Mouse (Mus musculus) heart, embryonic 16.5 days (tissue): ENCODE results near the gene Srsf2. TPM values are rescaled to one million over a fixed set of nuclear protein-coding genes. Genes with fewer than 3 reads are reported as not detected.
A peak's percentile ranks its signal among the peaks of the same experiment; 100 is the strongest.

Source experiments
- ATAC-seq: fragments of 200-750 bp; cut with Nextera tagmentation; replicated peaks from 2 replicates; pipeline ENCODE4 v1.8.0; 2017; ENCODE audit warnings: moderate number of reproducible peaks; ENCODE audit not compliant: insufficient read depth, low FRiP score; ENCODE audit errors: extremely low read depth
- H3K27ac ChIP-seq: fragments of 300-500 bp; sonication (generic); 2 replicates; pipeline ENCODE4 v1.5.1; 2014; ENCODE audit warnings: mild to moderate bottlenecking, low read length, control low read depth, moderate library complexity
- H3K27me3 ChIP-seq: fragments of 300-500 bp; sonication (generic); 2 replicates; pipeline ENCODE4 v1.6.1; 2014; ENCODE audit warnings: low read length, mixed read lengths; ENCODE audit not compliant: control insufficient read depth, insufficient read depth
- H3K36me3 ChIP-seq: fragments of 300-500 bp; sonication (generic); 2 replicates; pipeline ENCODE4 v1.6.1; 2014; ENCODE audit not compliant: control insufficient read depth, insufficient read depth
- H3K4me1 ChIP-seq: fragments of 300-500 bp; sonication (generic); 2 replicates; pipeline ENCODE4 v1.6.1; 2014; ENCODE audit warnings: low read length, mixed read lengths; ENCODE audit not compliant: control insufficient read depth, insufficient read depth
- H3K4me2 ChIP-seq: fragments of 300-500 bp; sonication (generic); 2 replicates; pipeline ENCODE4 v1.6.1; 2014; ENCODE audit warnings: low read depth, mild to moderate bottlenecking, control low read depth, low read length
- H3K4me3 ChIP-seq: fragments of 300-500 bp; sonication (generic); 2 replicates; pipeline ENCODE4 v1.5.1; 2014; ENCODE audit warnings: mild to moderate bottlenecking, control low read depth, low read length
- H3K9ac ChIP-seq: fragments of 300-500 bp; sonication (generic); 2 replicates; pipeline ENCODE4 v1.6.1; 2014; ENCODE audit warnings: low read length, control low read depth
- H3K9me3 ChIP-seq: fragments of 300-500 bp; sonication (generic); replicated peaks from 2 replicates; pipeline ENCODE4 v1.6.1; 2016; ENCODE audit warnings: low read length; ENCODE audit not compliant: control insufficient read depth
- WGBS: fragments of 180-500 bp; shearing (Covaris S2); extraction: QIAGEN DNeasy Blood & Tissue Kit; methylation state at CpG from one replicate; pipeline ENCODE4 v1.1.7; 2014; 5-methylcytosine and 5-hydroxymethylcytosine counted together
- polyA plus RNA-seq: library from polyadenylated mRNA; unstranded; fragments of >200 nt; fragmentation: Nextera tagmentation; extraction: Ambion mirVana; gene quantifications from 2 replicates; pipeline ENCODE4 v1.2.1, GENCODE M21; 2015

Srsf2 gene
- polyA plus RNA-seq, 1 experiment from 2014 or later, result 516 TPM

GRCm38 (mm10) chr11:116810528-116810927 is 42.4 kb downstream of the Srsf2 start:
- Histone ChIP-seq H3K9me3 (no peaks in the 10 kb centered on the region), H3K4me3 (no peak overlapping the region), H3K4me1 (peaks cover 43% of the 10 kb centered on the region), H3K27me3 (no peaks in the 10 kb centered on the region; the same call in 1 of the 2 replicates), H3K4me2 (no peak overlapping the region), H3K36me3 (no peaks in the 10 kb centered on the region), H3K9ac (no peak overlapping the region), H3K27ac (no peak overlapping the region)
- no peak for ATAC-seq
- 80% methylated on average over 11 of the region's 11 CpGs for WGBS

GRCm38 (mm10) chr11:116809520-116809919 is 43.4 kb downstream of the Srsf2 start:
- no peak overlapping the region for H3K9ac ChIP-seq
- no peaks in the 10 kb centered on the region; the same call in 1 of the 2 replicates for H3K27me3 ChIP-seq
- no peak overlapping the region for H3K27ac ChIP-seq
- WGBS, result 72% methylated on average over 8 of the region's 8 CpGs
- no peak overlapping the region for H3K4me2 ChIP-seq
- H3K4me1 ChIP-seq, result peaks cover 34% of the 10 kb centered on the region
- no peak overlapping the region for H3K4me3 ChIP-seq
- H3K36me3 ChIP-seq, result no peaks in the 10 kb centered on the region
- no peak for ATAC-seq
- H3K9me3 ChIP-seq, result no peaks in the 10 kb centered on the region

- no peaks in the 10 kb centered on the region; the same call in 1 of the 2 replicates for H3K27me3 ChIP-seq
- no peak overlapping the region for H3K4me3 ChIP-seq
- H3K4me2 ChIP-seq, result no peak overlapping the region
- H3K36me3 ChIP-seq, result no peaks in the 10 kb centered on the region
- no peaks in the 10 kb centered on the region for H3K9me3 ChIP-seq
- peak overlapping the region; percentile 21; the same call in 1 of the 2 replicates for H3K9ac ChIP-seq
- peaks cover 30% of the 10 kb centered on the region for H3K4me1 ChIP-seq
- no peak for ATAC-seq
- WGBS, result 82% methylated on average over 11 of the region's 11 CpGs
- H3K27ac ChIP-seq, result no peak overlapping the region
These were observed 44.0 kb downstream of the Srsf2 start for GRCm38 (mm10) chr11:116808811-116809395.

- Histone ChIP-seq H3K4me1 (peaks cover 21% of the 10 kb centered on the region), H3K36me3 (no peaks in the 10 kb centered on the region), H3K9me3 (no peaks in the 10 kb centered on the region), H3K9ac (peak overlapping the region; percentile 21; the same call in 1 of the 2 replicates), H3K4me3 (no peak overlapping the region), H3K27me3 (no peaks in the 10 kb centered on the region; the same call in 1 of the 2 replicates), H3K27ac (peak overlapping the region; percentile 15; the same call in 1 of the 2 replicates), H3K4me2 (no peak overlapping the region)
- 24% methylated on average over 7 of the region's 7 CpGs for WGBS
- ATAC-seq, result 0 out of 2 replicates have a peak, but pooled peaks have one; percentile 24
These were observed 44.8 kb downstream of the Srsf2 start for GRCm38 (mm10) chr11:116807938-116808606.

GRCm38 (mm10) chr11:116807526-116807925 is 45.4 kb downstream of the Srsf2 start:
- no peak overlapping the region for H3K4me3 ChIP-seq
- H3K4me2 ChIP-seq, result no peak overlapping the region
- no peak for ATAC-seq
- H3K9me3 ChIP-seq, result no peaks in the 10 kb centered on the region
- peaks cover 16% of the 10 kb centered on the region for H3K4me1 ChIP-seq
- peak overlapping the region; percentile 15 for H3K27ac ChIP-seq
- H3K36me3 ChIP-seq, result no peaks in the 10 kb centered on the region
- no peak overlapping the region for H3K9ac ChIP-seq
- H3K27me3 ChIP-seq, result no peaks in the 10 kb centered on the region; the same call in 1 of the 2 replicates
- 71% methylated on average over 3 of the region's 3 CpGs for WGBS

- Histone ChIP-seq H3K27me3 (no peaks in the 10 kb centered on the region; the same call in 1 of the 2 replicates), H3K36me3 (no peaks in the 10 kb centered on the region), H3K4me2 (no peak overlapping the region), H3K9me3 (no peaks in the 10 kb centered on the region), H3K9ac (no peak overlapping the region), H3K4me1 (peaks cover 13% of the 10 kb centered on the region), H3K27ac (peak overlapping the region; percentile 59), H3K4me3 (no peak overlapping the region)
- WGBS, result 45% methylated on average over 7 of the region's 7 CpGs
- ATAC-seq, result no peak
These were observed 45.8 kb downstream of the Srsf2 start for GRCm38 (mm10) chr11:116807116-116807515.

- H3K9me3 ChIP-seq, result no peaks in the 10 kb centered on the region
- H3K27ac ChIP-seq, result peak overlapping the region; percentile 60; the same call in 1 of the 2 replicates
- 0 out of 2 replicates have a peak, but pooled peaks have one; percentile 31 for ATAC-seq
- no peaks in the 10 kb centered on the region for H3K36me3 ChIP-seq
- H3K4me1 ChIP-seq, result peaks cover 9% of the 10 kb centered on the region
- WGBS, result 67% methylated on average over 15 of the region's 15 CpGs
- no peak overlapping the region for H3K9ac ChIP-seq
- H3K4me3 ChIP-seq, result no peak overlapping the region
- no peak overlapping the region for H3K4me2 ChIP-seq
- no peaks in the 10 kb centered on the region; the same call in 1 of the 2 replicates for H3K27me3 ChIP-seq
These were observed 46.5 kb downstream of the Srsf2 start for GRCm38 (mm10) chr11:116806136-116807071.

GRCm38 (mm10) chr11:116802709-116803108 is 50.2 kb downstream of the Srsf2 start:
- ATAC-seq, result no peak
- Histone ChIP-seq H3K9ac (no peak overlapping the region), H3K4me3 (no peak overlapping the region), H3K9me3 (no peaks in the 10 kb centered on the region), H3K27me3 (no peaks in the 10 kb centered on the region), H3K36me3 (no peaks in the 10 kb centered on the region), H3K27ac (no peak overlapping the region), H3K4me2 (no peak overlapping the region), H3K4me1 (peaks cover 5% of the 10 kb centered on the region; the same call in 1 of the 2 replicates)
- WGBS, result 77% methylated on average over 5 of the region's 5 CpGs
